Mouse (Mus musculus) MEL (cell line): ENCODE measurements around the gene Rhoa. TPM values are rescaled to one million over a fixed set of nuclear protein-coding genes. Genes with fewer than 3 reads are reported as not detected.

Source experiments
- DNase-seq: peaks from one replicate; pipeline ENCODE4 v3.0.0; 2011; ENCODE audit warnings: low read depth, low spot score
- H3K27ac ChIP-seq: 2 replicates; pipeline ENCODE4 v1.5.1; 2012; ENCODE audit warnings: low read depth, mild to moderate bottlenecking, control low read depth, low read length, moderate library complexity; ENCODE audit not compliant: control insufficient read depth
- H3K27me3 ChIP-seq, 2 experiments: fragments of 150-350 bp in 1 of 2; sonication (generic) in 1 of 2; 2 replicates each; pipeline ENCODE4 v1.6.1; 2012; ENCODE audit warnings: low read length in 2 of 2, mild to moderate bottlenecking in 2 of 2, improper control_type of control experiment in 1 of 2, moderate library complexity in 1 of 2; ENCODE audit not compliant: insufficient read depth in 2 of 2, control insufficient read depth in 1 of 2
- H3K36me3 ChIP-seq, 2 experiments: 2 replicates each; pipeline ENCODE4 v1.6.1; 2012 to 2014; ENCODE audit warnings: low read length in 2 of 2, improper control_type of control experiment in 1 of 2, inconsistent platforms in 1 of 2, mild to moderate bottlenecking in 1 of 2; ENCODE audit not compliant: insufficient read depth in 2 of 2, control insufficient read depth in 1 of 2
- H3K4me1 ChIP-seq, 2 experiments: fragments of 150-350 bp in 1 of 2; sonication (generic) in 1 of 2; 2 replicates each; pipeline ENCODE4 v1.6.1; 2012; ENCODE audit warnings: low read length in 2 of 2, improper control_type of control experiment in 1 of 2, mild to moderate bottlenecking in 1 of 2; ENCODE audit not compliant: insufficient read depth in 2 of 2, control insufficient read depth in 1 of 2
- H3K4me3 ChIP-seq, 2 experiments: fragments of 150-350 bp in 1 of 2; sonication (generic) in 1 of 2; 2 replicates each; pipeline ENCODE4 v1.5.1; 2012; ENCODE audit warnings: low read depth in 2 of 2, low read length in 2 of 2, mild to moderate bottlenecking in 2 of 2, moderate library complexity in 2 of 2, control low read depth in 1 of 2, improper control_type of control experiment in 1 of 2; ENCODE audit not compliant: control insufficient read depth in 1 of 2, insufficient read depth in 1 of 2
- H3K79me2 ChIP-seq: 2 replicates; pipeline ENCODE4 v1.6.1; 2012; ENCODE audit warnings: mild to moderate bottlenecking, low read length, moderate library complexity; ENCODE audit not compliant: control insufficient read depth, poor library complexity, insufficient read depth
- H3K9ac ChIP-seq: 2 replicates; pipeline ENCODE4 v1.6.1; 2012; ENCODE audit warnings: low read depth, mild to moderate bottlenecking, control low read depth, low read length, moderate library complexity; ENCODE audit not compliant: control insufficient read depth, poor library complexity, severe bottlenecking
- H3K9me3 ChIP-seq: fragments of 150-350 bp; sonication (generic); replicated peaks from 2 replicates; pipeline ENCODE4 v1.6.1; 2012; ENCODE audit warnings: mild to moderate bottlenecking, low read length, improper control_type of control experiment, moderate library complexity; ENCODE audit not compliant: insufficient read depth
- E2F4 ChIP-seq: IDR thresholded peaks from 2 replicates; pipeline ENCODE4 v1.6.1; 2011; ENCODE audit warnings: low read depth, low read length, improper control_type of control experiment, borderline replicate concordance
- ELF1 ChIP-seq: IDR thresholded peaks from 2 replicates; pipeline ENCODE4 v1.6.1; 2014; ENCODE audit warnings: low read depth, mild to moderate bottlenecking, inconsistent platforms, low read length, improper control_type of control experiment, moderate library complexity
- EP300 ChIP-seq, 2 experiments: IDR thresholded peaks; 2 replicates each; pipeline ENCODE4 v1.6.1; 2011; ENCODE audit warnings: improper control_type of control experiment in 2 of 2, low read length in 2 of 2, low read depth in 1 of 2, mild to moderate bottlenecking in 1 of 2
- ETS1 ChIP-seq: IDR thresholded peaks from 2 replicates; pipeline ENCODE4 v1.6.1; 2012; ENCODE audit warnings: low read depth, mild to moderate bottlenecking, inconsistent platforms, low read length, improper control_type of control experiment, moderate library complexity
- GABPA ChIP-seq: IDR thresholded peaks from 2 replicates; pipeline ENCODE4 v1.6.1; 2012; ENCODE audit warnings: low read depth, mild to moderate bottlenecking, inconsistent platforms, low read length, improper control_type of control experiment, moderate library complexity
- GATA1 ChIP-seq: IDR thresholded peaks from 2 replicates; pipeline ENCODE4 v1.6.1; 2011; ENCODE audit warnings: low read depth, low read length, improper control_type of control experiment
- HCFC1 ChIP-seq: IDR thresholded peaks from 2 replicates; pipeline ENCODE4 v1.6.1; 2012; ENCODE audit warnings: low read depth, mild to moderate bottlenecking, inconsistent platforms, low read length, improper control_type of control experiment, moderate library complexity
- JUND ChIP-seq: IDR thresholded peaks from 2 replicates; pipeline ENCODE4 v1.6.1; 2011; ENCODE audit warnings: low read depth, mild to moderate bottlenecking, improper control_type of control experiment, low read length
- KAT2A ChIP-seq: conservative IDR thresholded peaks from 2 replicates; pipeline ENCODE4 v1.6.1; 2012; ENCODE audit warnings: low read depth, low read length, improper control_type of control experiment, inconsistent platforms
- MAFK ChIP-seq: IDR thresholded peaks from 2 replicates; pipeline ENCODE4 v1.6.1; 2011; ENCODE audit warnings: low read depth, mild to moderate bottlenecking, low read length, improper control_type of control experiment, borderline replicate concordance
- MAX ChIP-seq: IDR thresholded peaks from 2 replicates; pipeline ENCODE4 v1.6.1; 2011; ENCODE audit warnings: low read length, improper control_type of control experiment
- MYC ChIP-seq: IDR thresholded peaks from 2 replicates; pipeline ENCODE4 v1.6.1; 2011; ENCODE audit warnings: low read depth, mild to moderate bottlenecking, low read length, improper control_type of control experiment, moderate library complexity
- POLR2AphosphoS2 ChIP-seq: IDR thresholded peaks from 2 replicates; pipeline ENCODE4 v1.6.1; 2011; ENCODE audit warnings: low read length, improper control_type of control experiment
- POLR2AphosphoS5 ChIP-seq: IDR thresholded peaks from 2 replicates; pipeline ENCODE4 v1.6.1; 2012; ENCODE audit warnings: low read depth, borderline replicate concordance, mild to moderate bottlenecking, inconsistent platforms, low read length, moderate library complexity, mixed read lengths
- RAD21 ChIP-seq: IDR thresholded peaks from 2 replicates; pipeline ENCODE4 v1.6.1; 2011; ENCODE audit warnings: mild to moderate bottlenecking, low read depth, low read length, improper control_type of control experiment
- RCOR1 ChIP-seq: IDR thresholded peaks from 2 replicates; pipeline ENCODE4 v1.6.1; 2012; ENCODE audit warnings: low read depth, mild to moderate bottlenecking, inconsistent platforms, low read length, improper control_type of control experiment
- SIN3A ChIP-seq: IDR thresholded peaks from 2 replicates; pipeline ENCODE4 v1.6.1; 2012; ENCODE audit warnings: low read length, improper control_type of control experiment, inconsistent platforms
- SMC3 ChIP-seq: IDR thresholded peaks from 2 replicates; pipeline ENCODE4 v1.6.1; 2011; ENCODE audit warnings: low read depth, low read length, improper control_type of control experiment
- TAL1 ChIP-seq: IDR thresholded peaks from 2 replicates; pipeline ENCODE4 v1.6.1; 2012; ENCODE audit warnings: mild to moderate bottlenecking, inconsistent platforms, low read length, moderate library complexity, mixed read lengths
- TCF12 ChIP-seq: IDR thresholded peaks from 2 replicates; pipeline ENCODE4 v1.6.1; 2014; ENCODE audit warnings: low read depth, mild to moderate bottlenecking, inconsistent platforms, low read length, improper control_type of control experiment, moderate library complexity
- UBTF ChIP-seq: IDR thresholded peaks from 2 replicates; pipeline ENCODE4 v1.6.1; 2012; ENCODE audit warnings: low read depth, mild to moderate bottlenecking, inconsistent platforms, low read length, improper control_type of control experiment, moderate library complexity, borderline replicate concordance; ENCODE audit not compliant: insufficient read depth
- ZC3H11A ChIP-seq: IDR thresholded peaks from 2 replicates; pipeline ENCODE4 v1.6.1; 2012; ENCODE audit warnings: low read depth, mild to moderate bottlenecking, inconsistent platforms, low read length, improper control_type of control experiment
- ZKSCAN1 ChIP-seq: IDR thresholded peaks from 2 replicates; pipeline ENCODE4 v1.6.1; 2012; ENCODE audit warnings: low read depth, mild to moderate bottlenecking, inconsistent platforms, low read length, improper control_type of control experiment, moderate library complexity
- ZMIZ1 ChIP-seq: IDR thresholded peaks from 2 replicates; pipeline ENCODE4 v1.6.1; 2012; ENCODE audit warnings: low read depth, mild to moderate bottlenecking, inconsistent platforms, low read length, improper control_type of control experiment, moderate library complexity
- ZNF384 ChIP-seq: IDR thresholded peaks from 2 replicates; pipeline ENCODE4 v1.6.1; 2012; ENCODE audit warnings: low read depth, mild to moderate bottlenecking, inconsistent platforms, low read length, improper control_type of control experiment
- polyA plus RNA-seq, 2 experiments: library from polyadenylated mRNA; stranded (reverse) in 1 of 2; unstranded in 1 of 2; fragments of >175 nt in 1 of 2; fragments of >200 nt in 1 of 2; gene quantifications; 2 replicates each; pipeline versions ENCODE4 v1.2.1 to v1.2.4; 2012; ENCODE audit warnings: low replicate concordance in 2 of 2, low read depth in 1 of 2; ENCODE audit not compliant: insufficient read length in 2 of 2, insufficient read depth in 1 of 2, missing spikeins in 1 of 2
- total RNA-seq: library from RNA; depleted of rRNA; stranded (reverse); fragments of 300-350 nt; gene quantifications from 2 replicates; pipeline ENCODE4 v1.2.3, GENCODE M21; 2012

Gene Rhoa
- total and polyA plus RNA-seq, 3 experiments, result 80.9 to 241 TPM; not detected in 1

DNA sequence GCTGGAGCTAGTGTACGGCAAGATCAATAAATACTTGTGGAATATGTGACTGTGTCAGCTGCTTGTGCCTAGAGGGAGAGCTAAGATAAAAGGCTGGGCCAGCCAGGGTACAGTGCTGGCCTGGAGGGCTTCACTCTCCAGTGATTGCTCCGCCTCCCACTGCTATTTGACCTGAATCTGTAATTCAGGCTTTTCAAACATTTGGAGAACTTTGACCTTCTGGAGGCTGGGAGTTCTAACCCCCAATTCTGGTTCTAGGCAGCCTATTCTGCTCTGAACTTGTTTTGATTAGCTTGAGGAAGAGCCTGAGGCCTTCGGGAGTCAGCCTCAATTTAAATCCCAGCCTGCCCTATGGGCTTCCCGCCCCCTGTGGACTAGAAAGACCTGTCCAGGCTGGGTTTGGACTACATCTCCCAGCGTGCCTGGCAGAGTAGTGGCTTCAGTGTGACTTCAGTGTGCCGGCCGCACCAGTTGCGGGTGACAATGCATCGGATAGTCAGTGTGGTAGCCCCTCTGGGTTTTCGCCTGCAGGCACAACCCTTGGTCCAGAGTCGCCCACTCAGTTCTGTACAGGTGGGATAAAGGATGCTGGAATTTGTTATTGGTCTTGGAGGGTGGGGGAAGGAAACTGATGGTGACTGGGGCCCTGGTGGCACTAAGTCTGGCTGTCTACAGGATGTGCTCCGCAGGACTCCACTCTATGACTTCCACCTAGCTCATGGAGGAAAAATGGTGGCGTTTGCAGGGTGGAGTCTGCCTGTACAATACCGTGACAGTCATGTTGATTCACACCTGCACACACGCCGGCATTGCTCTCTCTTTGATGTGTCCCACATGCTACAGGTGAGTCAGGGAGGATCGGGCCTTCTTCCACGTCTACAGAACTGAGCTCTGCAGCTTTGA, 9.2 kb upstream of the Rhoa start, which contains the start of gene Amt:
Gene Amt, plus strand, starts transcription at position 401 of the 903 bp plus-strand sequence.
- H3K4me1 ChIP-seq, result no peaks in the 10 kb centered on the region
- no peak within 1 kb of the TSS for H3K27ac ChIP-seq
- DNase-seq, result no peak
- no peaks in the 10 kb centered on the region for H3K27me3 ChIP-seq
- H3K79me2 ChIP-seq, result no peaks in the 10 kb centered on the region
- no peak within 1 kb of the TSS for H3K4me3 ChIP-seq
- H3K9ac ChIP-seq, result no peak within 1 kb of the TSS
- TF ChIP-seq UBTF (no peak), KAT2A (no peak), JUND (no peak), MAFK (no peak), ZMIZ1 (no peak), RAD21 (no peak), SMC3 (no peak), ELF1 (no peak), ETS1 (no peak), TCF12 (no peak), POLR2AphosphoS2 (no peak), EP300 (IDR thresholded peaks at IDR 0.05; ENCODE audit: low read depth in 1 of 2, low read length in 2 of 2) (no peak), GATA1 (no peak), E2F4 (no peak), ZKSCAN1 (no peak), POLR2AphosphoS5 (no peak), ZNF384 (no peak), RCOR1 (no peak), MAX (no peak)
- H3K36me3 ChIP-seq, result no peaks in the 10 kb centered on the region
- H3K9me3 ChIP-seq, result no peaks in the 10 kb centered on the region

DNA sequence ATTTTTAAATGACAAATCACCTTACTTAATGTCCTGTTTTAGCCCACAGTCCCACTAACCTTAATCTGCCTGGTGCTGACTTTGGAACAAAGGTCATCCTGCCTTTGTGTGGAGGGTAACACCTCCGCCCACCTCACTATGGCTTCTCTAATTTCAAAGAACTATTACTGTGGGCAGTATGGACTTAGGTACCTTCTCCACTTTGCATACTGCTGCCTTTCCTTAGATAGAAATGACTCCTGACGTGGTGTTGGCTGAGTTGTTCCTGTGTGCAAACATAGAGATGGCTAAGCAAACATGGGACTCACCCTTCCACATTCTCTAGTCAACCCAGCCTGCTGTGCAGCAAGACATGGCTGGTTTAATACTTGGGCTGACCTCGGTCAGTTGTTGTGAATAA, 4.1 kb upstream of the Rhoa start:
- no peak overlapping the region for H3K27ac ChIP-seq
- no peak for TF ChIP-seq POLR2AphosphoS5
- TF ChIP-seq TAL1, result no peak
- TF ChIP-seq ZC3H11A, result no peak
- TF ChIP-seq ZMIZ1, result no peak
- TF ChIP-seq SMC3, result no peak
- no peak for TF ChIP-seq ETS1
- no peak for TF ChIP-seq SIN3A
- TF ChIP-seq HCFC1, result no peak
- no peak for TF ChIP-seq GABPA
- TF ChIP-seq ZNF384, result no peak
- no peak for TF ChIP-seq MAFK
- TF ChIP-seq MYC, result no peak
- H3K27me3 ChIP-seq, result no peaks in the 10 kb centered on the region
- no peaks in the 10 kb centered on the region for H3K9me3 ChIP-seq
- H3K9ac ChIP-seq, result no peak overlapping the region
- DNase-seq, result no peak
- peaks cover 2 to 11% of the 10 kb centered on the region in 2 experiments; a peak in 3 of 4 replicates for H3K4me1 ChIP-seq
- H3K4me3 ChIP-seq, result no peak overlapping the region
- H3K36me3 ChIP-seq, result peaks cover 0 to 11% of the 10 kb centered on the region in 2 experiments; a peak in 2 of 4 replicates
- H3K79me2 ChIP-seq, result peaks cover 13% of the 10 kb centered on the region
